Comparison of ENCODE assay signal across 15 mouse cellular contexts in genomic region chr12:31272012-31272735, GRCm38 (mm10). TPM values are rescaled to one million over a fixed set of nuclear protein-coding genes. Genes with fewer than 3 reads are reported as not detected.
A peak's percentile ranks its signal among the peaks of the same experiment; 100 is the strongest.
DNase-seq lines count a peak whose midpoint lies in the region; ATAC-seq and TF ChIP-seq lines count a peak whose summit lies in the region.
"Had no signal": no experiment of that assay in that cellular context is flagged by ENCODE, and none has a peak within 500 bp of the region (broad histone marks: within the 10 kb centered on the region; RNA-seq: fewer than 3 reads in every experiment).

No protein-coding gene starts in this region.

- no peak for TF ChIP-seq EP300 in liver, postnatal 0 days (IDR thresholded peaks at IDR 0.05; ENCODE audit: low read depth)

- H3K27ac ChIP-seq in heart, embryonic 13.5 days (replicated peaks), result peak overlapping the region; percentile 91
- H3K27ac ChIP-seq in liver, postnatal 0 days (ENCODE audit: low read depth), result no peak overlapping the region
- peak overlapping the region; percentile 2; the same call in 1 of the 2 replicates for H3K27ac ChIP-seq in limb, embryonic 14.5 days (replicated peaks; ENCODE audit: low read depth, low read length)
- no peak overlapping the region for H3K27ac ChIP-seq in forebrain, embryonic 16.5 days (ENCODE audit: low read length)

- WGBS in heart, embryonic 13.5 days, result 40% methylated on average over 8 of the region's 8 CpGs
- 55% methylated on average over 8 of the region's 8 CpGs for WGBS in liver, postnatal 0 days (ENCODE audit: insufficient replicate concordance)
- WGBS in limb, embryonic 14.5 days, result 37% methylated on average over 8 of the region's 8 CpGs
- 63% methylated on average over 8 of the region's 8 CpGs for WGBS in forebrain, embryonic 16.5 days

- peak overlapping the region; percentile 56 for H3K4me2 ChIP-seq in heart, embryonic 13.5 days
- H3K4me2 ChIP-seq in liver, postnatal 0 days (ENCODE audit: low read depth, low read length), result no peak overlapping the region
- H3K4me2 ChIP-seq in limb, embryonic 14.5 days (replicated peaks; ENCODE audit: low read depth, low read length, severe bottlenecking), result peak overlapping the region; percentile 22; the same call in 1 of the 2 replicates
- no peak overlapping the region for H3K4me2 ChIP-seq in forebrain, embryonic 16.5 days (ENCODE audit: low read length)

- H3K36me3 ChIP-seq in heart, embryonic 13.5 days, result peaks cover 89% of the 10 kb centered on the region
- H3K36me3 ChIP-seq in liver, postnatal 0 days (replicated peaks; ENCODE audit: insufficient read depth, low read length), result no peaks in the 10 kb centered on the region
- H3K36me3 ChIP-seq in limb, embryonic 14.5 days (ENCODE audit: control insufficient read depth, insufficient read depth, low read length), result peaks cover 76% of the 10 kb centered on the region
- no peaks in the 10 kb centered on the region; the same call in 1 of the 2 replicates for H3K36me3 ChIP-seq in forebrain, embryonic 16.5 days (ENCODE audit: control insufficient read depth, insufficient read depth)

- no peak for DNase-seq in heart, postnatal 4 days
- peak; percentile 7 for DNase-seq in liver, postnatal 0 days
- DNase-seq in liver (no peak), NIH3T3 (ENCODE audit: low read depth) (peak; percentile 16), MN1 (ENCODE audit: low spot score) (no peak)
- no peak for DNase-seq in limb, embryonic 14.5 days (ENCODE audit: low spot score)
- DNase-seq: cerebellum, adult 18-20 months; forebrain, postnatal 0 days; thymus, adult 18-20 months had no signal

- no peaks in the 10 kb centered on the region for H3K9me3 ChIP-seq in heart, embryonic 13.5 days
- H3K9me3 ChIP-seq in liver, postnatal 0 days (ENCODE audit: low read length), result no peaks in the 10 kb centered on the region
- no peaks in the 10 kb centered on the region for H3K9me3 ChIP-seq in limb, embryonic 14.5 days (ENCODE audit: control insufficient read depth, low read length)
- H3K9me3 ChIP-seq in forebrain, embryonic 16.5 days (ENCODE audit: control insufficient read depth, low read length), result no peaks in the 10 kb centered on the region

- H3K27me3 ChIP-seq in heart, embryonic 13.5 days (replicated peaks), result no peaks in the 10 kb centered on the region
- H3K27me3 ChIP-seq in liver, postnatal 0 days (ENCODE audit: insufficient read depth, low read length), result peaks cover 2% of the 10 kb centered on the region; the same call in 1 of the 2 replicates
- no peaks in the 10 kb centered on the region for H3K27me3 ChIP-seq in limb, embryonic 14.5 days (ENCODE audit: control insufficient read depth, insufficient read depth, low read length)
- no peaks in the 10 kb centered on the region for H3K27me3 ChIP-seq in forebrain, embryonic 16.5 days (replicated peaks; ENCODE audit: control insufficient read depth, insufficient read depth, low read length)

- TF ChIP-seq CTCF in liver, postnatal 0 days (IDR thresholded peaks at IDR 0.05; ENCODE audit: low read depth), result no peak

- peak overlapping the region; percentile 62 for H3K9ac ChIP-seq in heart, embryonic 13.5 days
- H3K9ac ChIP-seq in liver, postnatal 0 days (replicated peaks), result no peak overlapping the region
- H3K9ac ChIP-seq in limb, embryonic 14.5 days (ENCODE audit: low read depth, low read length, severe bottlenecking), result no peak overlapping the region
- H3K9ac ChIP-seq in forebrain, embryonic 16.5 days (replicated peaks; ENCODE audit: low read depth, low read length), result no peak overlapping the region
- H3K9ac ChIP-seq: forebrain, postnatal 0 days had no signal

- no peak overlapping the region for H3K4me3 ChIP-seq in heart, embryonic 13.5 days
- no peak overlapping the region for H3K4me3 ChIP-seq in liver, postnatal 0 days (ENCODE audit: low read depth, low read length)
- no peak overlapping the region for H3K4me3 ChIP-seq in limb, embryonic 14.5 days (replicated peaks; ENCODE audit: low read length)
- H3K4me3 ChIP-seq in forebrain, embryonic 16.5 days (replicated peaks; ENCODE audit: low read length), result no peak overlapping the region

- H3K4me1 ChIP-seq in heart, embryonic 13.5 days, result peaks cover 96% of the 10 kb centered on the region
- H3K4me1 ChIP-seq in liver, postnatal 0 days (ENCODE audit: insufficient read depth), result peaks cover 3% of the 10 kb centered on the region; the same call in 1 of the 2 replicates
- H3K4me1 ChIP-seq in limb, embryonic 14.5 days (ENCODE audit: control insufficient read depth, insufficient read depth, low read length), result peaks cover 29% of the 10 kb centered on the region
- H3K4me1 ChIP-seq in forebrain, embryonic 16.5 days (replicated peaks; ENCODE audit: control insufficient read depth, insufficient read depth, low read length), result no peaks in the 10 kb centered on the region

- TF ChIP-seq POLR2A in limb, embryonic 14.5 days (IDR thresholded peaks at IDR 0.05; ENCODE audit: borderline replicate concordance, extremely low read depth, insufficient read depth, insufficient read length), result no peak

- no peak for ATAC-seq in heart, embryonic 13.5 days (ENCODE audit: extremely low read depth, insufficient number of reproducible peaks, low FRiP score, low TSS enrichment)
- ATAC-seq in liver, postnatal 0 days, result no peak
- 0 out of 2 replicates have a peak, but pooled peaks have one; percentile 23 for ATAC-seq in limb, embryonic 14.5 days (ENCODE audit: low FRiP score, low read depth)
- no peak for ATAC-seq in forebrain, embryonic 16.5 days
- ATAC-seq: forebrain, postnatal 0 days; midbrain, embryonic 16.5 days had no signal

RNA-seq across cellular contexts. Expression of gene Lamb1, which starts 7.1 kb away (rescaled TPM):
- polyA plus RNA-seq in heart, embryonic 13.5 days (2015; fragmentation: Nextera tagmentation; extraction: Ambion mirVana), result 90.6 and 91.3 TPM in 2 replicates
- 100 to 1,000 TPM; 266 to 279 TPM for total RNA-seq in heart, postnatal 4 days (2021)
- 3.1 and 3.3 TPM in 2 replicates for polyA plus RNA-seq in liver, postnatal 0 days (2015; fragmentation: Nextera tagmentation; extraction: Ambion mirVana)
- polyA plus RNA-seq in limb, embryonic 14.5 days (2012; rRNA removed), result 69.8 and 76.6 TPM in 2 replicates
- 67.2 and 76.3 TPM in 2 replicates for polyA plus RNA-seq in limb, embryonic 14.5 days (2014; fragmentation: Nextera tagmentation; extraction: Ambion mirVana)
- 21.5 and 25.5 TPM in 2 replicates for polyA plus RNA-seq in forebrain, embryonic 16.5 days (2015; fragmentation: Nextera tagmentation; extraction: Ambion mirVana)

RNA-seq across cellular contexts. Expression of gene Gm6993, which starts 31.6 kb away (rescaled TPM):
- not detected in 2 replicates for polyA plus RNA-seq in heart, embryonic 13.5 days (2015; fragmentation: Nextera tagmentation; extraction: Ambion mirVana)
- total RNA-seq in heart, postnatal 4 days (2021), result not detected
- polyA plus RNA-seq in liver, postnatal 0 days (2015; fragmentation: Nextera tagmentation; extraction: Ambion mirVana), result not detected in 2 replicates
- polyA plus RNA-seq in limb, embryonic 14.5 days (2012; rRNA removed), result not detected in 2 replicates
- polyA plus RNA-seq in limb, embryonic 14.5 days (2014; fragmentation: Nextera tagmentation; extraction: Ambion mirVana), result not detected in 2 replicates
- not detected in 2 replicates for polyA plus RNA-seq in forebrain, embryonic 16.5 days (2015; fragmentation: Nextera tagmentation; extraction: Ambion mirVana)
- total RNA-seq: forebrain, postnatal 0 days; gastrocnemius, postnatal 4 days; left cerebral cortex, adult 18-20 months had no signal
- polyA plus RNA-seq: forebrain, postnatal 0 days; midbrain, embryonic 16.5 days; small intestine, adult 2 months had no signal

Comparison
In these comparisons a context has a peak if more than half of its experiments do, and no peak if none do; other contexts are left out.
1. DNase-seq: peak in liver, postnatal 0 days (single experiment) and NIH3T3 (single experiment); none in heart, postnatal 4 days (single experiment), liver (single experiment), limb, embryonic 14.5 days (single experiment) and MN1 (single experiment).
2. H3K27ac ChIP-seq: peak in heart, embryonic 13.5 days (single experiment) and limb, embryonic 14.5 days (single experiment); none in liver, postnatal 0 days (single experiment) and forebrain, embryonic 16.5 days (single experiment).
3. H3K4me2 ChIP-seq: peak in heart, embryonic 13.5 days (single experiment) and limb, embryonic 14.5 days (single experiment); none in liver, postnatal 0 days (single experiment) and forebrain, embryonic 16.5 days (single experiment).